Mouse (Mus musculus) heart, adult 11 months (tissue): ENCODE measurements at regions not wholly inside any gene's neighbourhood (a gene's known extent, or its start where the extent isn't known, plus 50 kb on each side); places are given as distances from the start of the nearest gene placed in this dataset.

Source experiments
- DNase-seq: peaks from one replicate; pipeline ENCODE4 v3.0.0; 2022

DNA sequence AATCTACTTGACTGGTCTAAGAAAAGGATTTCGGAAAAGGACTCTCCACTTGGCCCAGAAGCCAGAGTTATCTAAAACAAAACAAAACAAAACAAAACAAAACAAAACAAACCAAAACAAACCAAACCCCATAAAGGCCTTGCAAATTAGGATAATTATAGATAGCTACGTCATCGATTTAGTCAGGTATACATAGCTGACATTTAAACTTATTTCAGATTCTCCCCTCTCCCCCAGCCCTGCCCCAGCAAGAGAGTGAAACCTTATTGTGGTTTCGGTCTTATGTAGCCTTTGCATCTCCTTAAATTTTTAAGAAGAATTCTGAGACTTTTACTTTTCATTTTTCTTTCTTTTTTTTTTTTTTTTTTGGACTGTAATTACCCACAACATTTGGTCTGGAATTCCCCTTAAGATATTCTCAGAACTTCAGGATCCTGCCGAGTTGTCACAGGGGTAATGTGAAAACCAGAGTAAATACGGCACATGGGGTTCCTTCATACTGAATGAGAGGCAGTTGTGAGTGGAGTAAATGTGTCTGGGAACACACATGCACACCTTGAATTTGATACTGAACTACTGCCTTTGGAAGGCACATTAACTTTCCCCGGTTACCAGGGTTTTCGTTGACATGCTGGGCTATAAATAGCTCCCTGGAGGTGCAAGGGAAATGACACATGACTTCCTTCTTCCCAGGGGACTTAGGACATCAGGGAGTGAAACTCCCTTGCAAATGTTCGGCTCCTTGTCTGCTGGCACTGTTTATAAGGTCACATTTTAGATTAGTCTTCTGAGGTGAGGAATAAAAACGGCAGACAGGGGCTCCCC, 94.8 kb upstream of the Rap1b start:
- peak; percentile 98 for DNase-seq

DNA sequence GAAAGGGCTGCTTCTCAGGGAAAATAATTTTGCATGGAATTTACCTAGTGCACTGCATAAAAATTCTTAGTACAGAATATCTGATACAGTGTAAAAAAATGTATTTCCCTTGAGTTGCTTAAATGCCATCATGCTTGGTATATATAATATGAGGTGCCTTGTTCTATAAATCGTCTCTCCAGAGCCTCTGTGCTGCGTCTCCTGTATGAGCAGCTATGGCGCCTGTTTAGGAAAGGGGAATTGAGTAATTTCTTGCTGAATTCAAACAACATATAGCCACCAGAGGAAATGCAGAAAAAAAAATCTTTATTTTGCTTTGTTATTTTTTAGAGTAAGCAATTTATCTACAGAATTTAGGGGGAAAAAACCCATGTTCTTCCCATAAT, 95.4 kb upstream of the Rap1b start:
- DNase-seq = no peak

DNA sequence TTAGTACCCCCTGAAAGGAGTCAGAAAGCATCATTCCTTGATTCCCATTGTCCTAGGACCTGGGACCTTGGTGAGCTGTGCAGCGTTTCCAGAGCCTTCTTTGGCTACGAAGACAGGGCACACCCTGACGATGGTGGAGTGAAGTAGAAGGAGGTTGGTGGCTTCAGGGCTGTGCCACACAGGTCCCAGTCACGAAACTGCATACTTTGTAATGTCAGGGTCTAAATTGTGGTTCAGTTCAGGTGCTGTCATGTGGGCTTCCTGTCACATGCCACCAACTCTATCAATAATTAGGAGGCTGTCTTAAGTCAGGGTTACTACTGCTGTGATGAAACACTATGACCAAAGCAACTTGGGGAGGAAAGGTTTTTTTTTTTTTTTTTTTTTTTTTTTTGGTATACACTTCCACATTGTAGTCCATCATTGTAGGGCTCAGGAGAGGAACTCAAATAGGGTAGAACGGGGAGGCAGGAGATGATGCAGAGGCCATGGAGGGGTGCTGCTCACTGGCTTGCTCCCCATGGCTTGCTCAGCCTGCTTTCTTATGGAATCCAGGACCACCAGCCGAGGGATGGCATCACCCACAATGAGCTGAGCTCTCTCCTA, 98.0 kb upstream of the Rap1b start:
- peak; percentile 85 for DNase-seq

DNA sequence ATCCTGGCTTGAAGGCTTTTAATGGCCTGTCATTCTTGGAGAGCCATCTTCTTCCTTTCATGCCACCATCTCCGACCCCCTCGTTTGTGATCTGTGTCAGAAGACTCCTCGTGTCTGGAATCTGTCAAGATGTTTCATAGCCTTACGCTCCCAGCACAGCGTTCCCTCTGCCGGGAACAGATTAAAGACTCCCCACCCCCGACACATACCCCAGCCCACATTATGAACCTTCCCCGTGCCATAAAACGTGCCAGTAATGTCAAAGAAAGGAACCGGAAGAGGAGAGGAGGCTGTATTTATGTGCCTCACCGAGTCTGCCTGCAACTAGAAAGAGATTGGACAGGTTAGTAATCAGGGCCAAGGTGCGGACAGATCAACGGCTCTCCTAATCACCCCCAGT, 101.4 kb upstream of the Rap1b start:
- peak; percentile 82 for DNase-seq

DNA sequence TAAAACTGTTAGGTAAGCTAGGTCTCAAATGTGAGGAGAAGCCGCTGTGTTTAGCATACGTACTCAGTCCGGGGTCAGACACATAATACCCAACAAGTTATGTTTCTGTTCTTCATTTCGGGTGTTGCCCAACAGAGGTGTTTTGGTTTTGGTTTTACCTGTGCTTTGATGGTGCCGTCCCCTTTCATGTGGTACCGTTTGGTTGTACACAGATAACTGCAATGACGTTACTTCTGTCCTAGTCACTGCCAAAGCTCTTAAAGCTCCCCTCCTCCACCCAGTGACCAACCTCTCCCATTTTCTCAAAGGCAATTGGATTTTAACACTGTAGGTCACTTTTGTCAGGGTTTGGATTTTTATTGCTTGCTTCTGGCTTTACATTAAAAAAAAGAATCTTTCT, 102.1 kb upstream of the Rap1b start:
- peak; percentile 82 for DNase-seq

DNA sequence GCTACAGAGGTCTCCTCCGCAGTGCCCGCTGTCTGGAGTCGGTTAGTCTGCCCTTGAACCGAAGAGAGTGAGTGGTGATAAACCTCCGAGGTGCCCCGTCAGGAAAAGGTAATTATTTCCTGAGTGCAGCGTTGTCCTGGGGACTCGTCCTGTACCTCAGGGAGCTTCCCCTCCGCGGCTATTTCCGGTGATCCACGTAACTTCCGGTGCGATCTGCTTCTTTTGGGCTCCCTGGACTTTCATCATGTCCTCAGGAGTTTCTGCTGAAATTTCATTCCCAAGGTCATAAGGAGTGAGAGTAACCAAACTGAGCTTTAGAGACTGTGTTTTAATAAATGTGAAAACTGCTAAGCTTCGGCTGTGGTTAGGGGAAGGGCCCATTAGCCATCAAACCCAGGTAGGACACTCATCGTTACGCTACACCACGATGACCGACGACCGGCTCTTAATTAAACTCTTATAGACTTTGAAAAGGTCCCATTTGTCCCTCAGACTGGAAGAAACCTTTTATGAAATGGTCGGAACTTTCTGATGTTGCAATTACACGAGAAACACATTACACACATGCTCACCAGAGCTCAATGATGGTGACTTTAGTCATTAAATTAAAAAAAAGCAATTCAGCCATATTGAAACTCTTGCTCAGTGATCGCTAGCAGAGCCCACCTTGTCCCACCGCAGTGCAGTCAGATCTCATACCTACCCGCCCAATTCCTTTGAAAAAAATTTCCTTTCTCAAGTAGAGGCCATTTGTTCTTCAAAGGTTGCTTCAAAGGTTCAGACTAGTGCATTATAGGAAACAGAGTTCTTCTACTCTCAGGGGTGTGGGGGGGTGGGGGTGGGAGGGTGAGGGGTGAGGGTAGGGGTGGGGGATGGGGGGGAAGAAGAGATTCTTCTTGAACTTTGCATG, 106.5 kb upstream of the Rap1b start:
- peak; percentile 91 for DNase-seq

DNA sequence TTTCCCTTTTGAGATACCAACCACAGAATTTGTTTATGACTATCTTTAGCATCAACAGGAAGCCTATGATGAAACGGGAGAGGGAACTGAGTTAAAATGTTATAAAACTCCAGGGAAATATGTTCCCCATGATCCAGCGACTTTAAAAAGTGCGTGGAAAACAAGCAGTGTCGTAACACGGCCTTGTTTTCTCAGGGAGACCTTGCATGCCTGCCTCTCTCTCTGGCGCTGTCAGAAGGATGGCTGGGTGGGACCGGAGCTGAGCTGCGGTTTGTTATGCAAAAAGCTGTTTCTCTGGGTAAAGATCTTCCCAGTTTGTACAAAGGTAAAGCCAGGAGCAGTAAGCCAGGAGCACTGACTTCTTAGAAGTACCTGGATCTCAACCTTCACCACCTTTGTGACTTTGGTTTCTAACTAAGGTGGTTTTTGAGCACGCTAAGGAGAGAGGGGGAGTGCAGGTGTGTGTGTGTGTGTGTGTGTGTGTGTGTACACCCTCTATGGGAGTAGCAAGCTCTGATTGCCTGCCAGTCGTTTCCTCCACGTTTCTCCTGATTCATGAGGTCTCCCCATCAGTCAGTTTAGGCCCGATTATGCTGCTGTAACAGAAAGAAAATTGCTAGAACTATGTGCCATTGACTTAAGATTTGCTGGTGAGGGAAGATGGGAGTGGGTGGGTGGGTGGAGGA, 107.3 kb upstream of the Rap1b start:
- peak; percentile 92 for DNase-seq

DNA sequence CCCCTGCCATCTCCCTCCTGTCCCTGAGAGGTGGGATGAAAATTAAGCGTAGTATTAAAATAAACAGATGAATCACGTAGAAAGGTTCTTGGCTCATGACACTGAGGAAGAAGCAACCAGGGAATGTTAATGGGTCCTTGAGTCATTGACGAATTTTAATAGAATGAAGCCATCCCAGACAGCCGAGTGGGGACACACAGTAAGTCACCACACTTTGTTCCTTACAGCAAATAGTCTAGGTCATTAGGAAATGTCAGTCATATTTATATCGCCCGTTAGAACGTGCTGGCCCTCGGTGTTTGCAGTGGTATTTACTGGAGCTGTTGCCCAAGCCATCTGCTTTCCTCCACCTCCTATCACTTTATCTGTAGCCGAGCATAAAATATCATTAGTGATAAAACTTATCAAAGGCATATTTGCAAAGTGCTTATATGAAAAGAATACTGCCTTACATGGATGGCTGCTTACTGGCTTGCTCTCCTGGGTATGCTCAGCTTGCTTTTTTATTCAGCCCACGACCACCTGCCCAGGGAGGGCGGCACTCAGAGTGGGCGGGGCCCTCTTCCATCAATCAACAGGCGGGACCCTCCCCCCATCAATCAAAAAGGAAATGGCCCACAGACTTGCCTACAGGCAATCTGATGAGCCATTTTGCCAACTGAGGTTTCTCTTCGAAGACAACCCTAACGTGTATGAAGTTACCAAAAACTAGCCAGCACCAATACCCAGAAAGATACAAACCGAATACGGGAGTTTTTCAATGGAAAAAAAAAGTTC, 110.5 kb upstream of the Rap1b start:
- peak; percentile 62 for DNase-seq

DNA sequence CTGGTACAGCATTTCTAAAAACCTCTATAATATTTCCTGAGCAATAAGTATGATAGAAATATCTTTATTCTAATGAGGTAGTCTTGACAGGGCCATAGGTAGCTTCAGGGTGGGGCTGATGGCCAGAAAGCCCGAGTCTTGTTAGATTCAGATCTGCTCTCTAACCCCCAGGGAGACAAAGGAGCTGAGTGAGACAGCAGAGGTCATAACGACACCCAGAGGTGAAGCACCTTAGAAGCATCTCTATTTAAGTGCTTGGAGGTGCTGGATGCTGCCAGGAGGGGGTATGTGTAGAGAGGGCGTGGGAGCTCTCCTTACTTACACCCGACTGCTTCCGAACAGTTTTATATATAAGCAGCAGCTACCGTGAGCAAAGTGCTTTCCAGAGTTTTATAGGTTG, 128.9 kb upstream of the Rap1b start:
- DNase-seq = no peak

DNA sequence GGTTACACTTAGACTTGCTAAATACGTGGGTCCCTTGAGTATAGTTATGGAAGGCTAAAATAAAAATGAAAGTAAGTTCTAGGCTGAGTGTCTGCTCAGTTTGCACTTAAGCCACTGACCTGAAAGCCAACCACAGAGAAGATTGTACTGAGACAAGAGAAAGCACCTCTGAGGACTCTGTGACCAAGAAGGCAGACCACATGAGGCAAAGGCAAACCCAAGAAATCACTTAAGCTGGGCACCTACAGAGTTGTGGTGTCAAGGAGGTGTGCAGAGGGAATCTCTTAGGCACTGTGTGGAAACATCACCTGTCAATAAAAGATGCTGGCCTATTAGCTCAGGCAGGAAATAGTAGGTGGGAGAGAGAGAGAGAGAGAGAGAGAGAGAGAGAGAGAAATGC, 129.6 kb upstream of the Rap1b start:
- DNase-seq = no peak

DNA sequence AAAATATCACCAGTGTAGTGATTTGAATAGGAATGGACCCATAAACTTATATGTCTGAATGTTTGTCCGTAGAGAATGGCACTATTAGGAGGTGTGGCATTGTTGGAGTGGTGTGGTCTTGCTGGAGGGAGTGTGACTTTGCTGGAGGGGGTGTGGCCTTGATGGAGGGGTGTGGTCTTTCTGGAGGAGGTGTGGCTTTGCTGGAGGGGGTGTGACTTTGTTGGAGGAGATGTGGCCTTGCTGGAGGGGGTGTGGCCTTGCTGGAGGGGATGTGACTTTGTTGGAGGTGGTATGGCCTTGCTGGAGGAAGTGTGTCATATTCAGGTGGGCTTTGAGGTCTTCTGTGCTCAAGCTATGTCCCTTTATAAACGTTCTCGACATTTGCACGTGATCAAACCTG, 133.3 kb upstream of the Rap1b start:
- DNase-seq = no peak

DNA sequence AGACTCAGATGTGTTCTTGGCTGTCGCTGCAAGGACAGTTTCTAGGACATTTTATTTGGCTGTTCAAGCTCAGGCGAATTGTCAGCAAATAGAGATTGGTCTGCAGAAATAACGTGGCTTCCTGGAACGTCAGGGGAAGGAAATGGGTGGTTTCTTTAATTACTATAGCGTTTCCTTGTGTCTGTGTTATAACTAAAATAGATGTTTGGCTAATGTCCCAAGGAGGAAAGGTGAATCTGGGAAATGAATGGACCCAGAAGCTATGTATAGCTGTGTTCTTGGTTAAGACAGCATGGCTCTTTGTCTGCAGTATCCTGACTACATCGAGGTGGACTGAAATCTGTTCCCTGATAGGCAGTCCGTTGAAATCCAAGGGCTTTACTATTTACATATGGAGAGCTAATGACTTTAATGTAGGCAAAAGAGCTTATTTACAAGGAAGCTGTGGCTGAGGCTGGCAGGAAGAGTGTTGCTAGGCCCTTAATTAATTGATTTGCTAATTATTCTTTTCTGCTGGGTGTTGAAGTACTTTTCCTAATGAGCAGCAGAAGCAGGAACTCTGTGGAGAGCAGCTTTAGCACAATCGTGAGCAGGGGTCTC, 136.9 kb upstream of the Rap1b start:
- DNase-seq = peak; percentile 97

DNA sequence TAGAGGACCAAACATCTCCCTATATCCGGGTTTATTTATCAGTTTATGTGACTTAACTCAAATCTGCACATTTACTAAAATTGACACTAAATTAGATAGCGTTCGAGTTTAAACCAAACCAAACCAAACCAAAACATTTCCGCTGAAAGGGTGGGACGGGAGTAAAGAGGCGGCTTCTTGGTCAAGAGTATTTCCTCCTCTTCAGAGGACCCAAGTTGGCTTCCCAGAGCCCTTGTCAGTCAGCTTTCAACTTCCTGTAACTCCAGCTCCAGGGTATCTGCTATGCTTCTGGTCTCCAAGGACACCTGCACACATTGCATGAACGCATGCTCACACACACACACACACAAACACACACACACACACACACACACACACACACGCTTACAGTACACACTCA, 137.4 kb upstream of the Rap1b start:
- peak; percentile 93 for DNase-seq

DNA sequence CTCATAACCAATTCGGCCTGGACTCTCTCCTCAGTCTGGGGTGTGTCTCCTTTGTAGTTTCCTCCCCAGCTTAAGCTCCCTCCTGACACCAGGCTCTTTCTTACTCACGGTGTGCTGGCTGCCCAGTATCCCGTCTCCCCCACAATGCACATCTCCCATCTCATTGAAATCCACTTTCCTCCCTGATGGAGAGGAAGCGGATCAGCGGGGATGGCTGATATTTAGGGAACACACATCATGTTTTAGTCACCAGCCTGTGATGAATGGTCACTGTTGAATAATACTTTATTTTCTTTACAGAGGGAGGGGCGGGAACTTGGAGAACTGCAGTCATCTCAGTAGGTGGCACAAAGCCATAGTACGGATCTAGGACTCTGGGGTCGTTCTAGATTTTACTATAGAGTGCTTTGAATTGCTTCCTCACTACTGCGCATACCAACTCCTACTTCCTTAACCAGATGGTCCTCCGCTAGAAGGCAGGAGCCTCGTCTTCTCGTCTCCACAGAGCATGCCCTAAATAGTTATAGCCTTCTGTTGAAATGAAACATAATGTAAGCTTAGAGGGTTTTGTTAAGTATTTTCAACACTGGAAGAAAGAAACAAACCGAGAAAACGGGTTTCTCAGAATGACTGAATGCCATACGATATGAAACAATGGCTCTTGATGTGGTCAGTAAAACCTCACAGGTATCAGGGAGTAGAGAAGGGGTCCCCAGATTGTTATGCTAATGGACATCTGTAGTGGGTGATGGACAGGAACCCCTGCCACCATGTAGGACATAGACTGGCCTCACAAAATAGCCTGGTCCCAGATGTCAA, 139.2 kb upstream of the Rap1b start:
- DNase-seq = peak; percentile 84

DNA sequence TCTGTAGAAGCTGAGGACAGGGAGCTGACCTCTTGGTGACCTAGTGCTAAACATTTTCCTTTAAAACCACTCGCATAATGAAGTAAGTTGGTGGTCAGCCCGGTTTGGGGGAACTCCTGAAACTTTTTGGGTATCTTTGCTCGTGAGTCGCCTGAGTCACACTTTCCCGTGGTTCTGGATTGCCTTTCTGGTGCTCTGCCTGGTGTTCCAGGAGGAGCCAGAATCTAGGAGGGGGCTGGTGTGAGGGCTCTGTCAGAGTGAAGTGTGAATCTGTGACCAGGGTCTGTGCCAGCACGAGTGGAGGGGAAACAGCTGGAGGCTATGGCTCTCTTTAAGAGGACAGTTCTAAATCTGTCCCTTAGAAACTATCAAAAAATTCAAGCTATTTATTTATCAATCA, 141.8 kb upstream of the Rap1b start:
- DNase-seq = peak; percentile 95

DNA sequence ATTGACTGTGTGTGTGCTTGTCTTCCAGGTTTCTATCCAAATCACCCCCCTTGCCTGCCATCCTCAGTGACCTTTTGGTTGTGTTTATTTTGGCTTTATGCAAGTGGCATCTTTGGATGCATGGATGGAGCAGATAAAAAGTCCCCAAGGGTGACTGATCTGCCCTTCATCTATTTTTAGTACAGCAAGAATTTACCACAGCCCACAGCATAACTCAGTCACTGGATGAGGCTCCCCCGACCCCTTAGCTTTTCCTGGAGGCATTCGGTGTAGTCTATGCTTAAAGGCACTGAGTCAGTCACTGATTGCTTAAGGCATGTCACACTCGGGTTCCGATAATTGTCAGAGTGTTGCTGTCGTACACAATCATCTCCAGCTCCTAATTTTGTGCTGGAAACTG, 142.2 kb upstream of the Rap1b start:
- DNase-seq = no peak

DNA sequence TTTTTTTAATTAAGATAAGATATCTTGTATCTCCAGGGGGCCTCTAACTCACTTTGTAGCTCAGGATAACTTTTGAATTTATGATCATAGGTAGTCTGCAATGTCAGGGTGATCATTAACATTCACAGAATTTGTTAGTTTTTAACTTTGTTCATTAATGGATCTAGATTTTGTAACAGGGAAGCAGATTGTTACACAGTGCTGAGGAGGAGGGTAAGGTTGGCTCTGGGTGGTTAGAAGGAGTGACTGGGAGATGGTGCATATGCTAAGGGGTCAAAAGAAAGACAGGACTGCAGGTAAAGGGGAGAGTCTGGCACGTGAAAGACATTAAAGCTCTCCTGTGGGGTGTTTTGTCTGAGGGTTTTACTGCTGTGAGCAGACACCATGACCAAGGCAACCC, 145.3 kb upstream of the Rap1b start:
- DNase-seq = no peak

DNA sequence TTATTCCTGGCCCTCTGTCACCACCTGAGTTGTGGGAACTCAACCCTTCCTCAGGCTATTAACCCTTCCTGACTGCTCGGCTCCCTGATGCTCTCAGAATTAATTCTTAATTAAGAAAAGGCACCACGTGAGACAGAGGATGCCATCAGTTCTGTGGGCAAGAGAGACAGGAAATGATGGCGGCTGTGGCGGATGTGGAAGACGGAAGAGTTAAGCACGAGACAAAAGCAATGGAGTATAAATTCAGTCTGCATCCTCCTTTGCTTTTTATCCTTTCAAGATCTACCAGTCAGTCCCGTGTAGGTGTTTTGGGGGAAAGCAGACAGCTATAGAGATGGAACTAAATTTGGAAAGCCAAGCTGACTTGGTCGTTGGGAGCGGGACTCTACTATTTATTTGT, 146.5 kb upstream of the Rap1b start:
- DNase-seq = no peak

DNA sequence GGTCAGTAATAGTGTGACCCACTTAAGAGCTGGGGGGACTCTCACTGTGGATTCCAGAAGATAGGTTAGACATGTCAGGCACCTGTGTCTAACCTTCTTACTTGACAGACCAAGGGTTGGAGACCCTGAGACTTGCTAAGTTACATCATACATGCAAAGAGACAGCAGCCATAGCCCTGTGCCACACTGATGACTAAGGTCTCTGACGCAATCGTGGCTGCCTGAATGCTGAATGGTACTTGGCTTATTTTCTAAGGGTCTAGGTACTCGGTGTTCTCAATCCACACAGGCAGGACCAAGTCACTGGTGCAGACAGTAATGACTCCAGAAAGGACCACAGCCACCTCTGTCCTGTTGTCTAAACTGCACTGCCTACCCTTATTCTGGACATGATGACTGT, 147.8 kb upstream of the Mdm1 start:
- DNase-seq = no peak

DNA sequence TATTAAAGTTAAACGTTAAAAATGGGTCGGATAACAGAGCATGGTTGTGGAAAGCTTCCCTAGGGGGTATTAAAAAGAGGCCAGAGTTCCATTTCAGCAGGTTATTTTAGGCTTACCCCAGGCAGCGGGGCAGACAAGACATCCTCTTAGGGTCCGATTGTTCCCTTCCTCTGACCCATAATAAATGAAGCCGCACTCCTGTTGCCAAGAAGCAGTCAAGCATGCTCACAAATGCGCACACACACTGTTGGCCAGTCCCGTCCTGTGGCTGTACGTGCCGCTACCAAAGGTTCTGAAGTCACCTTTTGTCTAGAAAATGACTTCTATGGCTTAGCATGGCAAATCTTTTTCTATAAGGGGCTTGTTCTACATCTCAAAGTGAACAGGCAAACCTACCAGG, 146.8 kb upstream of the Mdm1 start:
- no peak for DNase-seq

DNA sequence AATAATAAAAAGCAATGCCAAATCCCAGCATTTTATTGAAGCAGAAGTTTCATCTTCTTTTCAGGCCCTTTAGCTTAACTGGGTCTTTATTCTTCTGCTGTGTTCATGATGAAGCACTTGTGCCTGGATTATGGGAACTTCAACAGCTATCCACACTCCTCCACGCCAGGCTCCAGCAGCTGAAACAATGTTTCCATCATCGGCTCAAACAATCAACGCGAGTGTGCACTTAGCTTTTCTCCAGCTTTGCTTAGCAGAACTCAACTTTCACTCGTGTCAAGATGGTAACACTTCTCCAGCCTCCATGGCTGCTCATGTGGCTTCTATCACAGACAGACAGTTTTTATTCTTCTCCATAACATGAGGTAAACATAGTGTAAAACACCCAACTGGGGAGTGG, 143.8 kb upstream of the Mdm1 start:
- DNase-seq = peak; percentile 51
